Mouse (Mus musculus): ENCODE measurements around the gene Ccser1. TPM values are rescaled to one million over a fixed set of nuclear protein-coding genes. Genes with fewer than 3 reads are reported as not detected.
A peak's percentile ranks its signal among the peaks of the same experiment; 100 is the strongest.

The Ccser1 gene
- polyA plus RNA-seq, 1 experiment from 2014 or later: 6.1 TPM

GRCm38 (mm10) chr6:61430881-61431725 is 251.0 kb downstream of the Ccser1 start:
- Histone ChIP-seq H3K9me3 (ENCODE audit: control insufficient read depth, low read length) (no peaks in the 10 kb centered on the region), H3K27ac (ENCODE audit: low read depth, low read length) (peak overlapping the region; percentile 21; the same call in 1 of the 2 replicates), H3K27me3 (ENCODE audit: control insufficient read depth, insufficient read depth, low read length) (no peaks in the 10 kb centered on the region), H3K4me1 (ENCODE audit: control insufficient read depth, insufficient read depth, low read length) (peaks cover 9% of the 10 kb centered on the region), H3K4me3 (ENCODE audit: low read depth, low read length) (no peak overlapping the region), H3K4me2 (peak overlapping the region; percentile 1; the same call in 1 of the 2 replicates), H3K36me3 (ENCODE audit: control insufficient read depth, insufficient read depth, low read length) (no peaks in the 10 kb centered on the region), H3K9ac (ENCODE audit: low read length) (no peak overlapping the region)
- DNase-seq (ENCODE audit: low spot score, missing footprints) (peak; percentile 91), ATAC-seq (ENCODE audit: low FRiP score) (peak; percentile 74)
- WGBS: 6% methylated on average over 5 of the region's 5 CpGs

DNA sequence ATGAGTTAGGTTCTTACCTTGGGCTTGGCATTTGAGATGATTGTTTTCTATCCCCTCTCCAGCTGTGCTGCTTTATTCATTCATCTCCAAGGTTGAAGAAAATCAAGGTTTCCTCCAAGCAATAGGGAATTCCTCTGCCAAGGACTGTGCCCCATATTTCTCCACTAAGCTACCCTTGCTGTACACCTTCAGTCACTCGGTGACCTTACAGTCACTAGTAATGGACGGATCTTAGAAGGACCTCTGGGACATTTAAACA is 251.5 kb downstream of the Ccser1 start:
- Histone ChIP-seq H3K36me3 (ENCODE audit: control insufficient read depth, insufficient read depth, low read length) (no peaks in the 10 kb centered on the region), H3K9ac (ENCODE audit: low read length) (no peak overlapping the region), H3K4me3 (ENCODE audit: low read depth, low read length) (no peak overlapping the region), H3K9me3 (ENCODE audit: control insufficient read depth, low read length) (no peaks in the 10 kb centered on the region), H3K4me1 (ENCODE audit: control insufficient read depth, insufficient read depth, low read length) (peaks cover 9% of the 10 kb centered on the region), H3K27me3 (ENCODE audit: control insufficient read depth, insufficient read depth, low read length) (no peaks in the 10 kb centered on the region), H3K27ac (ENCODE audit: low read depth, low read length) (no peak overlapping the region), H3K4me2 (no peak overlapping the region)
- ATAC-seq (ENCODE audit: low FRiP score) (0 out of 2 replicates have a peak, but pooled peaks have one; percentile 33), DNase-seq (ENCODE audit: low spot score, missing footprints) (no peak)
- WGBS: 56% methylated on average over 2 of the region's 2 CpGs

DNA sequence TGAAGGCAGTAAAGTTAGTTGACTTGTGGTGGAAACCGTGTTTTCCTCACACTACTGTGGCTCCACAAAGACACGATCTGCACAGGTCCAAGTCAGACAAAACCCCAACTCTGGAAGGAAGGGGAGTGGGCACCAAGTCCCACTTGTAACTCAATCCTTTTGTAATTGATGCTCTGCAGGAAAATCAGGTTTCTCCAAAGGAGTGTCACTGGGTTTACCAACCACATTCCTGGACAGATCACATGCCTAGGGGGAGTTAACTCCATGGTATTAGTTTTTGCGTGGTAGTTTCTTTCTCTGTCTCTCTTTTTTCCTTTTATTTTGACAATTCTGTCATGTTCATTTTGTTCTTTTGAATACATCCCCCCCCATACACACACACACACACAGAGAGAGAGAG is 252.0 kb downstream of the Ccser1 start:
- 55% methylated on average over 3 of the region's 3 CpGs for WGBS
- Histone ChIP-seq H3K9ac (ENCODE audit: low read length) (no peak overlapping the region), H3K27ac (ENCODE audit: low read depth, low read length) (no peak overlapping the region), H3K9me3 (ENCODE audit: control insufficient read depth, low read length) (no peaks in the 10 kb centered on the region), H3K4me1 (ENCODE audit: control insufficient read depth, insufficient read depth, low read length) (peaks cover 9% of the 10 kb centered on the region), H3K36me3 (ENCODE audit: control insufficient read depth, insufficient read depth, low read length) (no peaks in the 10 kb centered on the region), H3K27me3 (ENCODE audit: control insufficient read depth, insufficient read depth, low read length) (no peaks in the 10 kb centered on the region), H3K4me3 (ENCODE audit: low read depth, low read length) (no peak overlapping the region), H3K4me2 (no peak overlapping the region)
- ATAC-seq (ENCODE audit: low FRiP score) (no peak), DNase-seq (ENCODE audit: low spot score, missing footprints) (no peak)

GRCm38 (mm10) chr6:61432703-61433102 is 252.6 kb downstream of the Ccser1 start:
- no peak for ATAC-seq (ENCODE audit: low FRiP score)
- no peak overlapping the region for H3K27ac ChIP-seq (ENCODE audit: low read depth, low read length)
- no peaks in the 10 kb centered on the region for H3K27me3 ChIP-seq (ENCODE audit: control insufficient read depth, insufficient read depth, low read length)
- H3K4me3 ChIP-seq (ENCODE audit: low read depth, low read length): no peak overlapping the region
- H3K4me1 ChIP-seq (ENCODE audit: control insufficient read depth, insufficient read depth, low read length): peaks cover 9% of the 10 kb centered on the region
- no peak overlapping the region for H3K9ac ChIP-seq (ENCODE audit: low read length)
- H3K4me2 ChIP-seq: no peak overlapping the region
- H3K36me3 ChIP-seq (ENCODE audit: control insufficient read depth, insufficient read depth, low read length): no peaks in the 10 kb centered on the region
- no peaks in the 10 kb centered on the region for H3K9me3 ChIP-seq (ENCODE audit: control insufficient read depth, low read length)
- 58% methylated on average over 3 of the region's 3 CpGs for WGBS
- DNase-seq (ENCODE audit: low spot score, missing footprints): no peak

GRCm38 (mm10) chr6:61438165-61438564 is 258.0 kb downstream of the Ccser1 start:
- Histone ChIP-seq H3K9ac (ENCODE audit: low read length) (no peak overlapping the region), H3K27ac (ENCODE audit: low read depth, low read length) (no peak overlapping the region), H3K4me1 (ENCODE audit: control insufficient read depth, insufficient read depth, low read length) (no peaks in the 10 kb centered on the region), H3K36me3 (ENCODE audit: control insufficient read depth, insufficient read depth, low read length) (no peaks in the 10 kb centered on the region), H3K4me3 (ENCODE audit: low read depth, low read length) (no peak overlapping the region), H3K27me3 (ENCODE audit: control insufficient read depth, insufficient read depth, low read length) (no peaks in the 10 kb centered on the region), H3K4me2 (no peak overlapping the region), H3K9me3 (ENCODE audit: control insufficient read depth, low read length) (no peaks in the 10 kb centered on the region)
- ATAC-seq (ENCODE audit: low FRiP score) (no peak), DNase-seq (ENCODE audit: low spot score, missing footprints) (no peak)

DNA sequence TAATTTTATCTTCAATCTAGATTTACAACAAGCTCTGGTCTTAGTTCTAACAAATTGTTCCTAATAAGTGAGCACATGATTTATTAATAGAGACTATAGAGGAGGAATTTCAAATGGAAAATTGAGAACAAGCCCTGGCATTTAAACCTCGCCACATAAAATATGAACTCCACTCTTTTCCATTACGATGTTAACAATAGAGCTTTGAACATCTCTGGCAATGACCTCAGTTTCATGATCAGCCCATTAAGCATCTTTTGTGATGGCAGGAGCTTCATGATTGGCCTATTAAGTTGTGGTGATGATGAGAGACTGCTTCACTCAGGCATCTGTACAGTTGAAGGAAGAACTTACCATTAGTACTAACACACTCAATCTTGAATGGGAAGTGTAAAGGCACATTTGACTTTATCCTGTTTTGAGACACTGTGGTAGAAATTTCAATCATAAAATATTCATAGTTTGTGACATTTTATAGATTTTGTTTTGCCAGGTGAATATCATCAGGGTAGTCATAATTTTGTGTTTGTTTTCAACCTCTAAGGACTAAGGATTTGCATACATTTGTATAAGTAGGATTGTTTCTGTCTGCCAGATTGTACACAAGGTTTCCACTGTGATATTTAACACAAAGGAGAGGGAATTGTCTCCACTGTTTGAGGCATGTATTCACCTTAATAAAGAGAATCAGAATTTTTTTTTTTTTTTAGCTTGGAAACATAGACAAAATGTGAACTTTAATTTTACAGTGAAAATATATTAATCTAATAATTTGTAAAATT is 291.4 kb downstream of the Ccser1 start:
- Histone ChIP-seq H3K36me3 (ENCODE audit: control insufficient read depth, insufficient read depth, low read length) (no peaks in the 10 kb centered on the region), H3K4me1 (ENCODE audit: control insufficient read depth, insufficient read depth, low read length) (no peaks in the 10 kb centered on the region), H3K9me3 (ENCODE audit: control insufficient read depth, low read length) (no peaks in the 10 kb centered on the region), H3K4me2 (no peak overlapping the region), H3K4me3 (ENCODE audit: low read depth, low read length) (no peak overlapping the region), H3K27me3 (ENCODE audit: control insufficient read depth, insufficient read depth, low read length) (no peaks in the 10 kb centered on the region), H3K9ac (ENCODE audit: low read length) (no peak overlapping the region), H3K27ac (ENCODE audit: low read depth, low read length) (no peak overlapping the region)
- WGBS: 78% methylated on average over 2 of the region's 2 CpGs
- ATAC-seq (ENCODE audit: low FRiP score): no peak
- DNase-seq (ENCODE audit: low spot score, missing footprints): peak; percentile 71

DNA sequence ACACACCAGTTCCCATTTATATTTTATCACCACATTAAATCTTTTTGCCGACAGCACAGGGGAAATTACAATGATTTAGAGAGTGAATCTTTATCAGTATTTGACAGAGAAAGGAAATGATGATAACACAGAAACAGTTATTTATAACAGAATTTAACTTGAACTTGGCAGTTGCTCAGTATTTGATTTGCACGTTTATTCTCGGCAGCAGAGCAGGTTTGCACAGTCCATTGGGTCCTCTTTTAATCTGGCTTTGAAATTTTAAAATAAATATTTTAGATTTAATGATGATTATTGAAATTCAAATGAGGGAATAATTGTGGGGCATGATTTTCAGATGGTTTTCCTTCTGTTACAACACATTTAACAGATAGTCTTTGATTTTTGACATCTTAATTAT is 305.2 kb downstream of the Ccser1 start:
- no peak overlapping the region for H3K27ac ChIP-seq (ENCODE audit: low read depth, low read length)
- H3K4me2 ChIP-seq: no peak overlapping the region
- H3K9ac ChIP-seq (ENCODE audit: low read length): no peak overlapping the region
- no peaks in the 10 kb centered on the region for H3K36me3 ChIP-seq (ENCODE audit: control insufficient read depth, insufficient read depth, low read length)
- DNase-seq (ENCODE audit: low spot score, missing footprints) (peak; percentile 51), ATAC-seq (ENCODE audit: low FRiP score) (no peak)
- H3K9me3 ChIP-seq (ENCODE audit: control insufficient read depth, low read length): no peaks in the 10 kb centered on the region
- no peaks in the 10 kb centered on the region for H3K4me1 ChIP-seq (ENCODE audit: control insufficient read depth, insufficient read depth, low read length)
- H3K27me3 ChIP-seq (ENCODE audit: control insufficient read depth, insufficient read depth, low read length): no peaks in the 10 kb centered on the region
- WGBS: 88% methylated on average over 3 of the region's 3 CpGs
- H3K4me3 ChIP-seq (ENCODE audit: low read depth, low read length): no peak overlapping the region

- Histone ChIP-seq H3K27me3 (ENCODE audit: control insufficient read depth, insufficient read depth, low read length) (no peaks in the 10 kb centered on the region), H3K4me2 (no peak overlapping the region), H3K27ac (ENCODE audit: low read depth, low read length) (no peak overlapping the region), H3K9ac (ENCODE audit: low read length) (no peak overlapping the region), H3K9me3 (ENCODE audit: control insufficient read depth, low read length) (no peaks in the 10 kb centered on the region), H3K4me3 (ENCODE audit: low read depth, low read length) (no peak overlapping the region), H3K36me3 (ENCODE audit: control insufficient read depth, insufficient read depth, low read length) (no peaks in the 10 kb centered on the region), H3K4me1 (ENCODE audit: control insufficient read depth, insufficient read depth, low read length) (no peaks in the 10 kb centered on the region; the same call in 1 of the 2 replicates)
- ATAC-seq (ENCODE audit: low FRiP score) (peak; percentile 24; the same call in 1 of the 2 replicates), DNase-seq (ENCODE audit: low spot score, missing footprints) (peak; percentile 76)
- 78% methylated on average over 4 of the region's 4 CpGs for WGBS
Measured at GRCm38 (mm10) chr6:61491979-61492821, 312.1 kb downstream of the Ccser1 start.

Data from midbrain, embryonic 11.5 days (tissue).